Mouse (Mus musculus): ENCODE data around the gene Kdm1a. TPM values are rescaled to one million over a fixed set of nuclear protein-coding genes. Genes with fewer than 3 reads are reported as not detected.

The Kdm1a gene
- polyA plus RNA-seq, 1 experiment: 205 TPM

- H3K4me3 ChIP-seq (ENCODE audit: low read depth, low read length): no peak overlapping the region
- H3K4me1 ChIP-seq (ENCODE audit: control insufficient read depth, insufficient read depth, low read length): no peaks in the 10 kb centered on the region
- no peaks in the 10 kb centered on the region for H3K9me3 ChIP-seq (replicated peaks; ENCODE audit: control insufficient read depth, insufficient read depth, low read length, poor library complexity, severe bottlenecking)
- no peak overlapping the region for H3K27ac ChIP-seq (ENCODE audit: insufficient read depth, low read length)
- no peak overlapping the region for H3K9ac ChIP-seq (ENCODE audit: low read depth, poor library complexity, severe bottlenecking)
- H3K36me3 ChIP-seq (ENCODE audit: control insufficient read depth, insufficient read depth, low read length, poor library complexity, severe bottlenecking): no peaks in the 10 kb centered on the region
- peaks cover 2% of the 10 kb centered on the region; the same call in 1 of the 2 replicates for H3K27me3 ChIP-seq (ENCODE audit: control insufficient read depth, insufficient read depth, low read length, poor library complexity, severe bottlenecking)
- TF ChIP-seq CTCF (IDR thresholded peaks at IDR 0.05; ENCODE audit: low read depth, low read length) (no peak), POLR2A (IDR thresholded peaks at IDR 0.05; ENCODE audit: insufficient read depth, low read length) (no peak), EP300 (IDR thresholded peaks at IDR 0.05; ENCODE audit: insufficient read depth, low read depth, low read length) (no peak)
Measured at GRCm38 (mm10) chr4:136635995-136636394, 33.5 kb upstream of the Kdm1a start.

GRCm38 (mm10) chr4:136631237-136631994, 28.9 kb upstream of the Kdm1a start:
- H3K9me3 ChIP-seq (replicated peaks; ENCODE audit: control insufficient read depth, insufficient read depth, low read length, poor library complexity, severe bottlenecking): no peaks in the 10 kb centered on the region
- H3K27me3 ChIP-seq (ENCODE audit: control insufficient read depth, insufficient read depth, low read length, poor library complexity, severe bottlenecking): no peaks in the 10 kb centered on the region
- no peak overlapping the region for H3K9ac ChIP-seq (ENCODE audit: low read depth, poor library complexity, severe bottlenecking)
- no peaks in the 10 kb centered on the region for H3K36me3 ChIP-seq (ENCODE audit: control insufficient read depth, insufficient read depth, low read length, poor library complexity, severe bottlenecking)
- H3K4me1 ChIP-seq (ENCODE audit: control insufficient read depth, insufficient read depth, low read length): no peaks in the 10 kb centered on the region
- H3K27ac ChIP-seq (ENCODE audit: insufficient read depth, low read length): no peak overlapping the region
- TF ChIP-seq CTCF (IDR thresholded peaks at IDR 0.05; ENCODE audit: low read depth, low read length) (no peak), EP300 (IDR thresholded peaks at IDR 0.05; ENCODE audit: insufficient read depth, low read depth, low read length) (no peak), POLR2A (IDR thresholded peaks at IDR 0.05; ENCODE audit: insufficient read depth, low read length) (no peak)
- no peak overlapping the region for H3K4me3 ChIP-seq (ENCODE audit: low read depth, low read length)

- H3K36me3 ChIP-seq (ENCODE audit: control insufficient read depth, insufficient read depth, low read length, poor library complexity, severe bottlenecking): no peaks in the 10 kb centered on the region
- no peaks in the 10 kb centered on the region for H3K4me1 ChIP-seq (ENCODE audit: control insufficient read depth, insufficient read depth, low read length)
- no peaks in the 10 kb centered on the region for H3K27me3 ChIP-seq (ENCODE audit: control insufficient read depth, insufficient read depth, low read length, poor library complexity, severe bottlenecking)
- no peak overlapping the region for H3K27ac ChIP-seq (ENCODE audit: insufficient read depth, low read length)
- no peak overlapping the region for H3K4me3 ChIP-seq (ENCODE audit: low read depth, low read length)
- no peak overlapping the region for H3K9ac ChIP-seq (ENCODE audit: low read depth, poor library complexity, severe bottlenecking)
- no peaks in the 10 kb centered on the region for H3K9me3 ChIP-seq (replicated peaks; ENCODE audit: control insufficient read depth, insufficient read depth, low read length, poor library complexity, severe bottlenecking)
- TF ChIP-seq CTCF (IDR thresholded peaks at IDR 0.05; ENCODE audit: low read depth, low read length): no peak
- no peak for TF ChIP-seq EP300 (IDR thresholded peaks at IDR 0.05; ENCODE audit: insufficient read depth, low read depth, low read length)
- TF ChIP-seq POLR2A (IDR thresholded peaks at IDR 0.05; ENCODE audit: insufficient read depth, low read length): no peak
Measured at GRCm38 (mm10) chr4:136626590-136626989, 24.1 kb upstream of the Kdm1a start.

GRCm38 (mm10) chr4:136622388-136622787, 19.9 kb upstream of the Kdm1a start, which contains the start of gene Lactbl1:
Gene Lactbl1, plus strand, starts transcription at chr4:136622621.
- Histone ChIP-seq H3K9me3 (replicated peaks; ENCODE audit: control insufficient read depth, insufficient read depth, low read length, poor library complexity, severe bottlenecking) (no peaks in the 10 kb centered on the region), H3K36me3 (ENCODE audit: control insufficient read depth, insufficient read depth, low read length, poor library complexity, severe bottlenecking) (no peaks in the 10 kb centered on the region), H3K27ac (ENCODE audit: insufficient read depth, low read length) (no peak within 1 kb of the TSS), H3K9ac (ENCODE audit: low read depth, poor library complexity, severe bottlenecking) (no peak within 1 kb of the TSS), H3K27me3 (ENCODE audit: control insufficient read depth, insufficient read depth, low read length, poor library complexity, severe bottlenecking) (no peaks in the 10 kb centered on the region), H3K4me1 (ENCODE audit: control insufficient read depth, insufficient read depth, low read length) (peaks cover 7% of the 10 kb centered on the region), H3K4me3 (ENCODE audit: low read depth, low read length) (no peak within 1 kb of the TSS)
- no peak for TF ChIP-seq POLR2A (IDR thresholded peaks at IDR 0.05; ENCODE audit: insufficient read depth, low read length)

- H3K9ac ChIP-seq (ENCODE audit: low read depth, poor library complexity, severe bottlenecking): no peak overlapping the region
- H3K27me3 ChIP-seq (ENCODE audit: control insufficient read depth, insufficient read depth, low read length, poor library complexity, severe bottlenecking): no peaks in the 10 kb centered on the region
- peaks cover 7% of the 10 kb centered on the region for H3K4me1 ChIP-seq (ENCODE audit: control insufficient read depth, insufficient read depth, low read length)
- no peak overlapping the region for H3K27ac ChIP-seq (ENCODE audit: insufficient read depth, low read length)
- H3K9me3 ChIP-seq (replicated peaks; ENCODE audit: control insufficient read depth, insufficient read depth, low read length, poor library complexity, severe bottlenecking): no peaks in the 10 kb centered on the region
- no peak overlapping the region for H3K4me3 ChIP-seq (ENCODE audit: low read depth, low read length)
- TF ChIP-seq CTCF (IDR thresholded peaks at IDR 0.05; ENCODE audit: low read depth, low read length) (no peak), POLR2A (IDR thresholded peaks at IDR 0.05; ENCODE audit: insufficient read depth, low read length) (no peak), EP300 (IDR thresholded peaks at IDR 0.05; ENCODE audit: insufficient read depth, low read depth, low read length) (no peak)
- H3K36me3 ChIP-seq (ENCODE audit: control insufficient read depth, insufficient read depth, low read length, poor library complexity, severe bottlenecking): no peaks in the 10 kb centered on the region
Measured at GRCm38 (mm10) chr4:136621956-136622355, 19.4 kb upstream of the Kdm1a start.

GRCm38 (mm10) chr4:136621336-136621735, 18.8 kb upstream of the Kdm1a start:
- no peaks in the 10 kb centered on the region for H3K9me3 ChIP-seq (replicated peaks; ENCODE audit: control insufficient read depth, insufficient read depth, low read length, poor library complexity, severe bottlenecking)
- H3K4me1 ChIP-seq (ENCODE audit: control insufficient read depth, insufficient read depth, low read length): peaks cover 7% of the 10 kb centered on the region
- TF ChIP-seq CTCF (IDR thresholded peaks at IDR 0.05; ENCODE audit: low read depth, low read length) (peak; percentile 46), EP300 (IDR thresholded peaks at IDR 0.05; ENCODE audit: insufficient read depth, low read depth, low read length) (no peak)
- H3K27ac ChIP-seq (ENCODE audit: insufficient read depth, low read length): no peak overlapping the region
- no peaks in the 10 kb centered on the region for H3K36me3 ChIP-seq (ENCODE audit: control insufficient read depth, insufficient read depth, low read length, poor library complexity, severe bottlenecking)
- no peaks in the 10 kb centered on the region for H3K27me3 ChIP-seq (ENCODE audit: control insufficient read depth, insufficient read depth, low read length, poor library complexity, severe bottlenecking)
- H3K9ac ChIP-seq (ENCODE audit: low read depth, poor library complexity, severe bottlenecking): no peak overlapping the region
- no peak overlapping the region for H3K4me3 ChIP-seq (ENCODE audit: low read depth, low read length)
